Mouse (Mus musculus): ENCODE measurements around the gene Gm10277. TPM values are rescaled to one million over a fixed set of nuclear protein-coding genes. Genes with fewer than 3 reads are reported as not detected.

Gm10277 gene
- polyA plus RNA-seq, 1 experiment = not detected

GRCm38 (mm10) chr11:77791241-77791727, 3.7 kb upstream of the Gm10277 start:
- DNase-seq (ENCODE audit: low read depth in 1 of 2, low spot score in 2 of 2) = no peak
- Histone ChIP-seq H3K27ac (ENCODE audit: insufficient read depth, low read length) (peak overlapping the region; percentile 2; the same call in 1 of the 2 replicates), H3K27me3 (ENCODE audit: control insufficient read depth, insufficient read depth, low read length) (no peaks in the 10 kb centered on the region), H3K4me1 (ENCODE audit: control insufficient read depth, insufficient read depth, insufficient read length) (peaks cover 11% of the 10 kb centered on the region; the same call in 1 of the 2 replicates), H3K36me3 (ENCODE audit: control insufficient read depth, insufficient read depth, low read length) (no peaks in the 10 kb centered on the region), H3K4me3 (ENCODE audit: extremely low read depth, insufficient read depth, insufficient read length) (no peak overlapping the region)
- TF ChIP-seq POLR2A (IDR thresholded peaks at IDR 0.05; ENCODE audit: low read depth, low read length) = no peak
- TF ChIP-seq CTCF (IDR thresholded peaks at IDR 0.05; ENCODE audit: extremely low read depth, insufficient read depth, insufficient read length, insufficient replicate concordance) = no peak
- 83% methylated on average over 8 of the region's 8 CpGs for WGBS

GRCm38 (mm10) chr11:77790286-77790685, 2.7 kb upstream of the Gm10277 start:
- H3K36me3 ChIP-seq (ENCODE audit: control insufficient read depth, insufficient read depth, low read length) = no peaks in the 10 kb centered on the region
- H3K4me3 ChIP-seq (ENCODE audit: extremely low read depth, insufficient read depth, insufficient read length) = no peak overlapping the region
- no peak overlapping the region for H3K27ac ChIP-seq (ENCODE audit: insufficient read depth, low read length)
- TF ChIP-seq POLR2A (IDR thresholded peaks at IDR 0.05; ENCODE audit: low read depth, low read length) = no peak
- TF ChIP-seq CTCF (IDR thresholded peaks at IDR 0.05; ENCODE audit: extremely low read depth, insufficient read depth, insufficient read length, insufficient replicate concordance) = no peak
- 24% methylated on average over 9 of the region's 9 CpGs for WGBS
- DNase-seq (ENCODE audit: low read depth in 1 of 2, low spot score in 2 of 2) = no peak
- H3K27me3 ChIP-seq (ENCODE audit: control insufficient read depth, insufficient read depth, low read length) = no peaks in the 10 kb centered on the region
- H3K4me1 ChIP-seq (ENCODE audit: control insufficient read depth, insufficient read depth, insufficient read length) = peaks cover 11% of the 10 kb centered on the region; the same call in 1 of the 2 replicates

GRCm38 (mm10) chr11:77789512-77789911, 2.0 kb upstream of the Gm10277 start:
- TF ChIP-seq POLR2A (IDR thresholded peaks at IDR 0.05; ENCODE audit: low read depth, low read length) (no peak), CTCF (IDR thresholded peaks at IDR 0.05; ENCODE audit: extremely low read depth, insufficient read depth, insufficient read length, insufficient replicate concordance) (no peak)
- Histone ChIP-seq H3K27me3 (ENCODE audit: control insufficient read depth, insufficient read depth, low read length) (no peaks in the 10 kb centered on the region), H3K4me3 (ENCODE audit: extremely low read depth, insufficient read depth, insufficient read length) (no peak overlapping the region), H3K36me3 (ENCODE audit: control insufficient read depth, insufficient read depth, low read length) (no peaks in the 10 kb centered on the region), H3K27ac (ENCODE audit: insufficient read depth, low read length) (no peak overlapping the region), H3K4me1 (ENCODE audit: control insufficient read depth, insufficient read depth, insufficient read length) (peaks cover 12% of the 10 kb centered on the region; the same call in 1 of the 2 replicates)
- DNase-seq (ENCODE audit: low read depth in 1 of 2, low spot score in 2 of 2) = no peak
- WGBS = 97% methylated on average over 5 of the region's 5 CpGs

GRCm38 (mm10) chr11:77785768-77786561, 1.6 kb downstream of the Gm10277 start:
- H3K27me3 ChIP-seq (ENCODE audit: control insufficient read depth, insufficient read depth, low read length) = no peaks in the 10 kb centered on the region
- TF ChIP-seq CTCF (IDR thresholded peaks at IDR 0.05; ENCODE audit: extremely low read depth, insufficient read depth, insufficient read length, insufficient replicate concordance) (no peak), POLR2A (IDR thresholded peaks at IDR 0.05; ENCODE audit: low read depth, low read length) (no peak)
- peaks cover 8% of the 10 kb centered on the region; the same call in 1 of the 2 replicates for H3K4me1 ChIP-seq (ENCODE audit: control insufficient read depth, insufficient read depth, insufficient read length)
- H3K4me3 ChIP-seq (ENCODE audit: extremely low read depth, insufficient read depth, insufficient read length) = no peak overlapping the region
- H3K27ac ChIP-seq (ENCODE audit: insufficient read depth, low read length) = peak overlapping the region; percentile 73
- 46% methylated on average over 7 of the region's 7 CpGs for WGBS
- H3K36me3 ChIP-seq (ENCODE audit: control insufficient read depth, insufficient read depth, low read length) = no peaks in the 10 kb centered on the region
- DNase-seq (ENCODE audit: low read depth in 1 of 2, low spot score in 2 of 2) = no peak

- Histone ChIP-seq H3K27me3 (ENCODE audit: control insufficient read depth, insufficient read depth, low read length) (no peaks in the 10 kb centered on the region), H3K4me3 (ENCODE audit: extremely low read depth, insufficient read depth, insufficient read length) (no peak overlapping the region), H3K36me3 (ENCODE audit: control insufficient read depth, insufficient read depth, low read length) (no peaks in the 10 kb centered on the region), H3K4me1 (ENCODE audit: control insufficient read depth, insufficient read depth, insufficient read length) (peaks cover 8% of the 10 kb centered on the region; the same call in 1 of the 2 replicates), H3K27ac (ENCODE audit: insufficient read depth, low read length) (peak overlapping the region; percentile 73)
- 77% methylated on average over 5 of the region's 5 CpGs for WGBS
- DNase-seq (ENCODE audit: low read depth in 1 of 2, low spot score in 2 of 2) = no peak
- TF ChIP-seq POLR2A (IDR thresholded peaks at IDR 0.05; ENCODE audit: low read depth, low read length) (no peak), CTCF (IDR thresholded peaks at IDR 0.05; ENCODE audit: extremely low read depth, insufficient read depth, insufficient read length, insufficient replicate concordance) (no peak)
Measured at GRCm38 (mm10) chr11:77785396-77785767, 2.2 kb downstream of the Gm10277 start.

- no peak for DNase-seq (ENCODE audit: low read depth in 1 of 2, low spot score in 2 of 2)
- 79% methylated on average over 9 of the region's 9 CpGs for WGBS
- Histone ChIP-seq H3K27me3 (ENCODE audit: control insufficient read depth, insufficient read depth, low read length) (no peaks in the 10 kb centered on the region), H3K4me3 (ENCODE audit: extremely low read depth, insufficient read depth, insufficient read length) (no peak overlapping the region), H3K4me1 (ENCODE audit: control insufficient read depth, insufficient read depth, insufficient read length) (peaks cover 8% of the 10 kb centered on the region; the same call in 1 of the 2 replicates), H3K36me3 (ENCODE audit: control insufficient read depth, insufficient read depth, low read length) (no peaks in the 10 kb centered on the region), H3K27ac (ENCODE audit: insufficient read depth, low read length) (peak overlapping the region; percentile 52)
- no peak for TF ChIP-seq CTCF (IDR thresholded peaks at IDR 0.05; ENCODE audit: extremely low read depth, insufficient read depth, insufficient read length, insufficient replicate concordance)
- no peak for TF ChIP-seq POLR2A (IDR thresholded peaks at IDR 0.05; ENCODE audit: low read depth, low read length)
Measured at GRCm38 (mm10) chr11:77784894-77785293, 2.7 kb downstream of the Gm10277 start.

Data from spleen, adult 2 months (tissue).